In genomic region chr11:34098422-34098821, GRCm38 (mm10) we compare ENCODE assay signal across 12 mouse cellular contexts. TPM values are rescaled to one million over a fixed set of nuclear protein-coding genes. Genes with fewer than 3 reads are reported as not detected.
DNase-seq lines count a peak whose midpoint lies in the region; ATAC-seq and TF ChIP-seq lines count a peak whose summit lies in the region.
"Had no signal": no experiment of that assay in that cellular context is flagged by ENCODE, and none has a peak within 500 bp of the region (broad histone marks: within the 10 kb centered on the region; RNA-seq: fewer than 3 reads in every experiment).

Gene 4930469K13Rik (minus strand): TSS chr11:34098554.

- H3K9ac ChIP-seq in hindbrain, embryonic 13.5 days, result no peak within 1 kb of the TSS
- no peak within 1 kb of the TSS for H3K9ac ChIP-seq in hindbrain, embryonic 11.5 days (ENCODE audit: low read depth, low read length)
- H3K9ac ChIP-seq in hindbrain, embryonic 16.5 days (ENCODE audit: low read depth, low read length), result no peak within 1 kb of the TSS

- no peaks in the 10 kb centered on the region for H3K36me3 ChIP-seq in hindbrain, embryonic 13.5 days
- no peaks in the 10 kb centered on the region for H3K36me3 ChIP-seq in hindbrain, embryonic 11.5 days (ENCODE audit: control insufficient read depth, insufficient read depth, low read length)
- H3K36me3 ChIP-seq in thymus, adult 2 months (ENCODE audit: control insufficient read depth, insufficient read depth, low read length), result peaks cover 3% of the 10 kb centered on the region; the same call in 1 of the 2 replicates
- H3K36me3 ChIP-seq in hindbrain, embryonic 16.5 days (ENCODE audit: control insufficient read depth, insufficient read depth, low read length), result no peaks in the 10 kb centered on the region

- no peak for ATAC-seq in hindbrain, embryonic 13.5 days (ENCODE audit: low FRiP score)
- ATAC-seq in hindbrain, embryonic 11.5 days (ENCODE audit: low FRiP score), result no peak
- peak; percentile 64; the same call in 1 of the 2 replicates for ATAC-seq in hindbrain, embryonic 16.5 days

- DNase-seq in hindbrain, embryonic 11.5 days (ENCODE audit: low spot score), result no peak
- peak; percentile 39 for DNase-seq in thymus, adult 2 months
- DNase-seq in thymus, postnatal 10 days (ENCODE audit: low spot score in 2 of 2), result no peak
- DNase-seq in thymus, postnatal 4 days, result peak; percentile 37
- DNase-seq in ovary, postnatal 10 days (ENCODE audit: low spot score), result no peak
- DNase-seq in cerebellum, postnatal 25 days, result no peak

- 86% methylated on average over 10 of the region's 10 CpGs for WGBS in hindbrain, embryonic 13.5 days
- WGBS in hindbrain, embryonic 11.5 days, result 86% methylated on average over 10 of the region's 10 CpGs
- WGBS in thymus, adult 2 months, result 95% methylated on average over 10 of the region's 10 CpGs
- 84% methylated on average over 10 of the region's 10 CpGs for WGBS in hindbrain, embryonic 16.5 days

- no peak within 1 kb of the TSS for H3K4me3 ChIP-seq in hindbrain, embryonic 13.5 days
- H3K4me3 ChIP-seq in hindbrain, embryonic 11.5 days (ENCODE audit: low read depth, low read length), result no peak within 1 kb of the TSS
- no peak within 1 kb of the TSS for H3K4me3 ChIP-seq in thymus, adult 2 months (ENCODE audit: control insufficient read depth, insufficient read depth, low read length)
- no peak within 1 kb of the TSS for H3K4me3 ChIP-seq in hindbrain, embryonic 16.5 days (ENCODE audit: low read length)

- H3K9me3 ChIP-seq in hindbrain, embryonic 13.5 days, result no peaks in the 10 kb centered on the region
- H3K9me3 ChIP-seq in hindbrain, embryonic 11.5 days (ENCODE audit: control insufficient read depth, low read length), result no peaks in the 10 kb centered on the region
- H3K9me3 ChIP-seq in hindbrain, embryonic 16.5 days (ENCODE audit: control insufficient read depth, low read length), result no peaks in the 10 kb centered on the region

- TF ChIP-seq POLR2A in thymus, adult 2 months (IDR thresholded peaks at IDR 0.05; ENCODE audit: control insufficient read depth, extremely low read depth, insufficient read depth, low read length, poor library complexity), result no peak

- no peak within 1 kb of the TSS for H3K27ac ChIP-seq in hindbrain, embryonic 13.5 days
- H3K27ac ChIP-seq in hindbrain, embryonic 11.5 days (ENCODE audit: low read depth, low read length), result no peak within 1 kb of the TSS
- no peak within 1 kb of the TSS for H3K27ac ChIP-seq in thymus, adult 2 months (ENCODE audit: control insufficient read depth, insufficient read depth, low read length)
- H3K27ac ChIP-seq in hindbrain, embryonic 16.5 days (ENCODE audit: low read depth, low read length), result no peak within 1 kb of the TSS

- no peak for TF ChIP-seq CTCF in thymus, adult 2 months (IDR thresholded peaks at IDR 0.05; ENCODE audit: borderline replicate concordance, control insufficient read depth, extremely low read depth, insufficient read depth, low read length, poor library complexity)

- H3K4me1 ChIP-seq in hindbrain, embryonic 13.5 days (replicated peaks), result no peaks in the 10 kb centered on the region; the same call in none of the 2 replicates
- H3K4me1 ChIP-seq in hindbrain, embryonic 11.5 days (replicated peaks; ENCODE audit: control insufficient read depth, insufficient read depth, low read length), result no peaks in the 10 kb centered on the region
- no peaks in the 10 kb centered on the region for H3K4me1 ChIP-seq in thymus, adult 2 months (replicated peaks; ENCODE audit: control insufficient read depth, insufficient read depth, low read length)
- H3K4me1 ChIP-seq in hindbrain, embryonic 16.5 days (ENCODE audit: control insufficient read depth, insufficient read depth, low read depth, low read length), result no peaks in the 10 kb centered on the region; the same call in 1 of the 2 replicates

- H3K4me2 ChIP-seq in hindbrain, embryonic 13.5 days, result no peak within 1 kb of the TSS
- no peak within 1 kb of the TSS for H3K4me2 ChIP-seq in hindbrain, embryonic 11.5 days (replicated peaks; ENCODE audit: low read depth, low read length)
- no peak within 1 kb of the TSS for H3K4me2 ChIP-seq in hindbrain, embryonic 16.5 days (ENCODE audit: low read length)

- no peaks in the 10 kb centered on the region for H3K27me3 ChIP-seq in hindbrain, embryonic 13.5 days
- no peaks in the 10 kb centered on the region for H3K27me3 ChIP-seq in hindbrain, embryonic 11.5 days (ENCODE audit: control insufficient read depth, insufficient read depth, low read length)
- H3K27me3 ChIP-seq in thymus, adult 2 months (ENCODE audit: control insufficient read depth, insufficient read depth, low read length), result no peaks in the 10 kb centered on the region
- no peaks in the 10 kb centered on the region for H3K27me3 ChIP-seq in hindbrain, embryonic 16.5 days (replicated peaks; ENCODE audit: control insufficient read depth, insufficient read depth, low read length)

RNA-seq across cellular contexts. Expression of gene 4930469K13Rik, which starts in this region (rescaled TPM):
- 12.8 and 20.7 TPM in 2 replicates for polyA plus RNA-seq in hindbrain, embryonic 13.5 days (2015; fragmentation: Nextera tagmentation; extraction: Ambion mirVana)
- 1.8 and 4.3 TPM in 2 replicates for polyA plus RNA-seq in hindbrain, embryonic 11.5 days (2014; fragmentation: Nextera tagmentation; extraction: Ambion mirVana)
- 0.16 TPM in 1 of 2 replicates, not detected in the other for polyA plus RNA-seq in thymus, adult 2 months (2012; rRNA removed)
- 7.9 and 9.6 TPM in 2 replicates for polyA plus RNA-seq in hindbrain, embryonic 16.5 days (2015; fragmentation: Nextera tagmentation; extraction: Ambion mirVana)
- polyA plus RNA-seq: heart, postnatal 0 days; large intestine, adult 2 months; liver, embryonic 16.5 days; stomach, embryonic 16.5 days had no signal

Comparison
In these comparisons a context has a peak if more than half of its experiments do, and no peak if none do; other contexts are left out.
1. Peak in DNase-seq in thymus, adult 2 months; RNA of the gene not detected or under 1 TPM.